Mouse (Mus musculus): ENCODE measurements around the gene Snx25.

The Snx25 gene

DNA sequence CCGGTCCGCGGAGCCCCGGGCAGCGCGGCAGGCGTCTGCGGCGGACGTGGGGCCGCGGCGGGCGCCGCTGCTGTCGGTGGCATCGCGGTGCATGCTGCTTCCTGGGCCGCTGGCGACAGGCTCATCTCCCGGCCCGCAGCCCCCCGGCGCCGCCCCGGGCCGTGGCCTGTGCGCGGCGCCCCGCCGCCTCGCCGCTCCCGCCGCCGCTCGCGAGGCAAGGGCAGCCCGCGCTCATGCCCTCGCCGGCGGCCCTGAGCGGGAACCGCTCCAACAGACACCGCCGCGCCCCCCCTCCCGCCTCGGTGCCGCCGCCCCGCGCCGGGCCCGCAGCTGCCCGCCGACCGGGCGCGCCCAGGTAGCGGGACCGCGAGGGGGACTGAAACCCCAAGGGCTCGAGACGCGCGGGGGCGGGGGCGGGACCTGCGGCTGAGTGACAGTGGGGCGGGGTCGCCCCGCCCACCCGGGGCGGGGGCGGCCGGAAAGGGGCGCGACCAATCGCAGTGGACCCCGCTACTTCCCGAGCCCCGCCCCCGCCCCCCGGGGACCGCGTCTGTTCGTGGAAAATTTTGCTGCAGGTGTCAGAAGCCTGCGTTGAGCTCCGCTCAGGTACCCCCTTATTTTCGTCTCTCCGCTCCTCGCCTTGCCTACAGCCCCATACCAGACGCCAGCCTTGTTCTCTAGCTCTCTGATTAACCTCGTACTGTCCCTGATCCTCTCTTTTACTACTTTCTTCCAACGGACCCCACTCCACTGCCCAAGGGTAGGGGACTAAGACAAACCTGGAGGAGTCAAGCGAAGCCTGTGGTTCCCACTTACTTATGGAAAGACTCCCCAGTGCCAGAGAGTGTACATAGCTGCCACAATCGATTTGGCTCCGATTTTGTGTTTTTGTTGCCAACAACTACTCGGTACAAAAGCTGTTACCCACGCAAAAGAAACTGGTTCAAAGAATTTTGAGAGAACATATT is at the start of gene Snx25:
Gene Snx25, minus strand, starts transcription at position 96 of the 968 bp plus-strand sequence.
- DNase-seq, result peak; percentile 89 to 93

DNA sequence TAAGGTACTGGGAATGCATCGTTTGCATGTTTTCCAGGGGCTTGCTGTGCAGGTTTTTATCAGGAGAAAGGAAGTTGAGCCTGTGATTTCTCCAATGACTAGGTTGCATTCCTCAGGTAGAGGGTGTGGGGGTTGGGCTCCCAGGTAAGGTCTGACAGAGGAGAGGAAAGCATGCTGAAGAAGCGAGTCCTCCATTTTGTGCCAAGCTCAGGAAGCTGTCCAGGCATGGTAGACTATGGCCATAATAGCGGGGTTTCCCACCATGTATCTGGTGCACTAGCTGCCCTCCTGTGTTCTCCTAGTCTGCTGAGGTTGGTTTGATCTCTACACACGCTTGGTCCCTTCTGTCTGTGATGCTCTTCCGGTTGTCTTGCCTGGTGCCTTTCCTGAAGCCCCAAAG is 45.7 kb upstream of the Snx25 start:
- no peak for DNase-seq

GRCm38 (mm10) chr8:46196877-46197276 is 44.9 kb upstream of the Snx25 start:
- DNase-seq, result no peak

GRCm38 (mm10) chr8:46193100-46193499 is 41.1 kb upstream of the Snx25 start:
- no peak for DNase-seq

GRCm38 (mm10) chr8:46185361-46185760 is 33.4 kb upstream of the Snx25 start:
- DNase-seq, result peak; percentile 76

DNA sequence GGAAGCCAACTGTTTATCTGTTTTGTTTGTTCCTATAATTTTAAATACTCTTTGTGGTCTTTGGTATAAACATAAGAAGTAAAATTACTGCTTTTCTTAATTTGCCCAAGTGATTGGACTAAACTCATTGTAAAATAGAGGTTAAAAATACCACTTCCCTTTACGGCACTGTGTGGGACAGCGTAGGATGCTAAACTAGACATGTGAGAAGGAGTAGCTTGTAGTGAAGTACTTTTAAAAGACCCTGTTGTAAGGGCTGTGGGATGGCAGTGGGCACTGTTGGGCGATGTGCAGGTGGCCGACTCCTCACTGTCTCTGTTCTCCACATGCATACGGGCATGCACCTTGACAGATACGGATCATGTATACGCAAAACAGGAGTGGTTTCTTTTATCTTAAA is 28.2 kb upstream of the Snx25 start:
- no peak for DNase-seq

DNA sequence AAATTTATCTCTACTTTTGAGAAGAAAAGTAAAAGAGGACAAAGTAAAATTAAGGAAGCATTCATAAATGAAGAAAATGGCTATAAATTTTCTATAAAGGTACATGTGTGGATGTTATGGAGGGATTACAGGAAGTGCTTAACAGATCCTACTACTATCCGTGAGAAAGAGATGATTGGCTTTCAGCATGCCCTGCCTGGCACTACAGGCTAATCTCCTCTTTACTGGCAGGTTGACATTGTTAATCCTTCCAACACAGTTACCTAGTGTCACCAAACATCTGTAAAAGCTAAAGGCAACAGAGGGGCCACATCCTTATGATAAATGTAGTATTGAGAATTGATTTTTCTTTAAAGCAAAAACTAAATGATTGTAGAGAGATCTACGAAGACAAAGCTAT is 21.7 kb upstream of the Snx25 start:
- no peak for DNase-seq

DNA sequence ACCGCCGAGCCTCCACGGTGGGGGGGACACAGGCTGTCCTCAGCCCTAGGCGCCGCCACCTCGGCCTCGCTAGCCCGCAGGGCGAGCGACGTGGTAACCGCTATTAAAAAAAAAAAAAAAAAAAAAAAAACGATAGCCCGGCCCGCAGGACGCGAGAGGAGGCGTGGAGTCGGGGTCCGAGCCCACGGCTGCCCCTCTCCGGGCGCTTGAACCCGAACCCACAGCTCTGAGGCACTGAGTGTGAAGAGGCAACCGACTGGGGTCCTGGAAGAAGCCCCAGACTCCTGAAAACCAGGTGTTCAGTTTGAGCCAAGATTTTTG is 11.9 kb upstream of the Snx25 start:
- DNase-seq, result no peak

- DNase-seq, result peak; percentile 96 to 97
These were observed 11.3 kb upstream of the Snx25 start for GRCm38 (mm10) chr8:46162953-46163869.

DNA sequence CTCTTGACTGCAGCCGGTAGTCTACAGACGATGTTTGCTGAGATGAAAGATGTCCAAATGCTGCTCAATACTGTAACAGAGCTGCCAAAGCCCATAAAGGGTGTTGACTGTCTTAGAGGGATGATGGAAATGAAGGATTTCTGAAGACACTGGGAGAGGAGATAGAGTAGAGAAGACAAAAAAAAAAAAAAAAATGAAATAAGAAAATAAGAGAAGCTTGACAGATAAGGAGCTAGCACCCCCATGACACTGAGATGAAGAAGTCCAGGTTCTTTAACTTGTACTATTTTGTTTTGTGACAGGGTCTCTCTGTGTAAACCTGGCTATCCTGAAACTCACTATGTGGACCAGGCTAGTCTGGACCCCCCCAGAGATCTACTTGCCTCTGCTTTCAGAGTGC is 1.1 kb upstream of the Snx25 start:
- DNase-seq, result no peak

GRCm38 (mm10) chr8:46151202-46152062 is 527 bp downstream of the Snx25 start, which contains the start of gene Cfap97:
TSS of gene Cfap97 (plus strand) at chr8:46151771.
- peak; percentile 70 to 80 for DNase-seq

DNA sequence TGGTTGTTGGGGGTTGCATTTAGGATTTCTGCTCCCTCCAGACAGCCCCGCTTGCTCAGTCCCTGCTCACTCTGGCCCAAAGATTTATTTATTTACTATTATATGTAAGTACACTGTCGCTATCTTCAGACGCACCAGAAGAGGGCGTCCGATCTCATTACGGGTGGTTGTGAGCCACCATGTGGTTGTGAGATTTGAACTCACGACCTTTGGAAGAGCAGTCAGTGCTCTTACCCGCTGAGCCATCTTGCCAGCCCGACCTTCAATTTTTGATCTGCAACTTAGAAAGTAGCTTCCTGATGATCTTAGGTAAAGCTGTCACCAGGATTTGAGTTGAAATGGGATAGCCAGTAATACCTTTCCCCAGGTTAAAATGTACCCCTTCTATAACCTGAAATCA is 2.2 kb downstream of the Snx25 start:
- DNase-seq, result peak in 1 of 2 experiments; percentile 24

DNA sequence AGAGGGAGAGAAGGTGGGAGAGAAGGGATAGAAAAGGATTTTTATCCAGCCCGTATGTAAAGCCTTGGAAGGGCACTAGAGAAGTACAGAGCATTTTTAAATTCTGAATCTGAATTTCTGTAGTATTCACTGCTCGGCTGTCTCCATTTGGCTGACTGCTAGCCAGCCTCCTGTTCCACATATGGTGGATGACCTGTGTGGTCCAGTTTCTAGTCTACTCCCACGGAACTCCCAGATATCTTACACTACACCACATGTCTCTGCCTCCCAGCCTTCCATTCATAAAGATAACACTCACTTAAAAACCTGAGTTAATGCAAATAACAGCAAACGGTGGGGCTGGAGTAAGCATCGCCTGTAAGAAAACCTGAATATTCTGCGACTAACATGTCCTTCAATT is 2.7 kb downstream of the Snx25 start:
- DNase-seq, result no peak

DNA sequence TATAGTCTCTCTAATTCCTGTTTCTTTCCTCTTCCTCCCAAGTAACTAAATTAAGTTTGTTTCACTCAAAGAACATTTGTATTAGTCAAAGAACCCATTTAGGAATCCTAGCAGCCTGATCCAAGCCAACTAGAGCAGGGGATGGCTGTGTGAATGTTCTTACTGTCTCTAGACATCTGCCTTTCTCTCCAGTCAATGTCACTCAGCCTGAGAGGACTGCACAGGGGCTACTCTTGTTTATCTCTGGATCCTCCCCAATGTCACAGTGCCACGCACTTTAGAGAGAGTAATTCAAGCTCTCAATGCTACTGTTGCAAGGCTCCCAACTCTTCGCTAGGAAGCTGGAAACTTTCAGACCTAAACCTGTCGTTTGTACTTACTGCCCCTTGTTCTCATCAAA is 5.8 kb downstream of the Snx25 start:
- DNase-seq, result no peak

DNA sequence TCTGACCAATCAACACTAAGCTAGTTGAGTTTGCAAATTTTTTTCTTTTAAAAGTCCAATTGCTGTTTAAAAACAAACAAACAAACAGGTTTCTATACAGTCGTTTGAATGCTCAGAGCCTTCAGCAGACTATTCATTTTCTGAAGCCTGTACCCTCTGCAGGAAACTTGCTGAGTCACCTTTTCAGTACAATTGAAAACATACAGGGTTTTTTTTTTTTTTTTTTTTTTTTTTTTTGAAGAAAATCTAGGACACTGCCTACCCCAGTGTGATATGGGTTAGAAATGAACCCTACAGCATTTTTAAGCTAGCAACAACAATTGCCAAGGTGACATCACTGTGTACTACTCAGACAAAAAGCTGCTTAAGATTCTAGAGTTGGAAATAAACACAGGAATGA is 8.0 kb downstream of the Snx25 start:
- DNase-seq, result no peak

- DNase-seq, result no peak
These were observed 8.5 kb downstream of the Snx25 start for GRCm38 (mm10) chr8:46143470-46143869.

DNA sequence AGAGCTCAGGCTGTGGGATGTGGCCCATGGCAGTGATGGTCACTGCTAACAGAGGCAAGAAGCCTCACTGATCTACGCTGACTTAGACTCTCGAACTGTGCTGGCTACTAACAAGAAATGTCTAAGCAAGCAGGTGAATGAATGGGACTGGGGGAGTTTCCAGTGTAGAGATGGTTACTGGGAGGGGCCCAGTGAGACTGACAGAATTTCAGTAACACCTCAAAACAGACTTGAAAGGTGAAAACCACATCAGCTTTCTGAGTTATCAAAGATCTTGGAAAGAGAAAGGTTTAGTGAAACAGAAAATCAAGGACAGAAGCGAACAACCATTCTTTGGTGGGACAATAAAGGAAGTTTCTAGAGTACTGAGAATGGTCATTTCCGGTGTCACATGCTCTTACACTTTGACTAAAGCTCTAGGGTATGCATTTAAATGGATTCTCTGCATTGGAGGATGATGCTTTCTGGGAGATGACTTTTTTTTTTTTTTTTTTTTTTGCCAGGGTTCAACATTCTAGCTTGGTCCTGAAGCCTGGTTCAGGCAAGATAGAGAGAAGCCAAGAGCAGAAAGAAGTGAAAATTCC is 9.4 kb downstream of the Snx25 start:
- no peak for DNase-seq

GRCm38 (mm10) chr8:46141688-46142087 is 10.3 kb downstream of the Snx25 start:
- no peak for DNase-seq

GRCm38 (mm10) chr8:46140376-46141120 is 11.4 kb downstream of the Snx25 start:
- DNase-seq, result no peak

DNA sequence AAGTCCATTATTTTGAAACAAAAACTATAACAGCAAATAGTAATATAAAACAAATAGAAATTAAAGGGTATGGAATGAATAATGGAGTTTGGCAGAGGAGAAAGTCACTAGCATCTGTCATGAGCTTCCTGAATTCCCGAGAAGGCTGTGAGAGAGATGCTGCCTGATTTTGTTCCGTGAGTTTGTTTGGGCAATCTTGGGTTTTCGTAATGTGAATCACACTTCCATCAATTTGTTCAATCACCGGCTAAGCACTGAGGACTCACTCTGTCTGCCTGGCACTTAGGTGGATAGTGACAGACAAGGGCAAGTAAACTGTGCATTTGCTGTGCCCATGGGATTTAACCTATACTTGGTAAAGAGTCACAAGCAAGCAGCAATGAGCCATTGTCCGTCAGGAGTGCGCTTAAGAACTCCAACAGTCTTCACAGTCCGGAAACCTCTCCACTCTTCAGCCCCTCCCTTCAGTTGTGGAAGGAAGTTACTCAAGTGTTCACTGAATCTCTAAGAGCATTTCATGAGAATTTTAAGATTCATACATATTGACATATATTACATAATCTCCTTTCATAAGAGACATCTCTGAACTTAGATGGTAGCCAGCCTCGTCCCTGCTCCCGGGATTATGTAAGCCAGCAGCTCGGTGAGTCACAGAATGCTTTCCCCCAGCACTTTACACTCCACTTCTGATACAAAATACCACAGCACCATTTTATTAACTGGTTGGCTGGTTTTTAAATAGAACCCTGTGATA is 13.9 kb downstream of the Snx25 start:
- no peak for DNase-seq

GRCm38 (mm10) chr8:46137336-46137735 is 14.6 kb downstream of the Snx25 start:
- DNase-seq, result no peak
